Mouse (Mus musculus) forebrain, embryonic 11.5 days (tissue): Measurements from ENCODE around the gene Birc6. TPM values are rescaled to one million over a fixed set of nuclear protein-coding genes. Genes with fewer than 3 reads are reported as not detected.
"Not testable (repeated sequence)": the region's sequence is repeated elsewhere in the genome, so short reads cannot be mapped to it uniquely, and the experiment has no call there.

Experiments
- ATAC-seq: fragments of 200-750 bp; cut with Nextera tagmentation; replicated peaks from 2 replicates; pipeline ENCODE4 v1.8.0; 2017; ENCODE audit warnings: moderate TSS enrichment; ENCODE audit not compliant: low FRiP score
- DNase-seq: peaks from one replicate; pipeline ENCODE4 v3.0.0-alpha.2; 2017; ENCODE audit warnings: low spot score
- H3K27ac ChIP-seq: fragments of 300-500 bp; sonication (generic); 2 replicates; pipeline ENCODE4 v1.5.1; 2014; ENCODE audit warnings: low read depth, low read length
- H3K27me3 ChIP-seq: fragments of 300-500 bp; sonication (generic); 2 replicates; pipeline ENCODE4 v1.6.1; 2014; ENCODE audit warnings: mild to moderate bottlenecking, low read length, mixed read lengths; ENCODE audit not compliant: control insufficient read depth, insufficient read depth
- H3K36me3 ChIP-seq: fragments of 300-500 bp; sonication (generic); 2 replicates; pipeline ENCODE4 v1.6.1; 2014; ENCODE audit warnings: mild to moderate bottlenecking, low read length, moderate library complexity, mixed read lengths; ENCODE audit not compliant: control insufficient read depth, insufficient read depth
- H3K4me1 ChIP-seq: fragments of 300-500 bp; sonication (generic); replicated peaks from 2 replicates; pipeline ENCODE4 v1.6.1; 2014; ENCODE audit warnings: low read length, mixed read lengths; ENCODE audit not compliant: control insufficient read depth, insufficient read depth
- H3K4me2 ChIP-seq: fragments of 300-500 bp; sonication (generic); 2 replicates; pipeline ENCODE4 v1.6.1; 2014; ENCODE audit warnings: low read depth, mild to moderate bottlenecking, low read length, moderate library complexity, mixed read lengths; ENCODE audit not compliant: severe bottlenecking
- H3K4me3 ChIP-seq: fragments of 300-500 bp; sonication (generic); 2 replicates; pipeline ENCODE4 v1.5.1; 2014; ENCODE audit warnings: low read depth, low read length
- H3K9ac ChIP-seq: fragments of 300-500 bp; sonication (generic); 2 replicates; pipeline ENCODE4 v1.6.1; 2014; ENCODE audit warnings: low read length
- H3K9me3 ChIP-seq: fragments of 300-500 bp; sonication (generic); 2 replicates; pipeline ENCODE4 v1.6.1; 2016; ENCODE audit warnings: low read length, mixed read lengths; ENCODE audit not compliant: control insufficient read depth
- WGBS: fragments of 180-500 bp; shearing (Covaris S2); extraction: QIAGEN DNeasy Blood & Tissue Kit; methylation state at CpG from one replicate; pipeline ENCODE4 v1.1.7; 2014; 5-methylcytosine and 5-hydroxymethylcytosine counted together
- polyA plus RNA-seq: library from polyadenylated mRNA; unstranded; fragments of >200 nt; fragmentation: Nextera tagmentation; extraction: Ambion mirVana; gene quantifications from 2 replicates; pipeline ENCODE4 v1.2.1, GENCODE M21; 2014

The Birc6 gene
- polyA plus RNA-seq, 1 experiment from 2014 or later: 94.7 TPM

DNA sequence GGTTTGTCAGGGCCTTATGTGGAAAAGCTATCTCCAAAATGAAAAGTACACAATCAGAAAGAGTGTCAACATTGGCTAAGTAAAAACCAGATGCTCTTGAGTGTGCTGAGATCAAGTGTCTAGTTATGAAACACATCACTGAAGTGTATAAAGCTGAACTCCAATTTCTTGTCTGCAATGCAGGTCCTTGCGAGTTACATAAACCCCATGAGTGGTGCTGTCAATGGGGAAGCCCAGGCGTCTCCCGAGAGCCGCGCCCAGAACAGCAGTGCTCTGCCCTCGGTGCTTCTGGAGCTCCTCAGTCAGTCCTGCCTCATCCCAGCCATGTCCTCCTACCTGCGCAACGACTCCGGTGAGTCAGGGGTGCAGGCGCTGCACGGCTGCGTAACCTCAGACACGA lies 141.9 kb downstream of the Birc6 start:
- no peaks in the 10 kb centered on the region for H3K9me3 ChIP-seq
- DNase-seq (no peak), ATAC-seq (no peak)
- no peaks in the 10 kb centered on the region for H3K27me3 ChIP-seq
- no peaks in the 10 kb centered on the region for H3K36me3 ChIP-seq
- H3K4me1 ChIP-seq: no peaks in the 10 kb centered on the region
- no peak overlapping the region for H3K27ac ChIP-seq
- H3K4me2 ChIP-seq: no peak overlapping the region
- WGBS: 93% methylated on average over 13 of the region's 13 CpGs
- no peak overlapping the region for H3K9ac ChIP-seq
- H3K4me3 ChIP-seq: no peak overlapping the region

DNA sequence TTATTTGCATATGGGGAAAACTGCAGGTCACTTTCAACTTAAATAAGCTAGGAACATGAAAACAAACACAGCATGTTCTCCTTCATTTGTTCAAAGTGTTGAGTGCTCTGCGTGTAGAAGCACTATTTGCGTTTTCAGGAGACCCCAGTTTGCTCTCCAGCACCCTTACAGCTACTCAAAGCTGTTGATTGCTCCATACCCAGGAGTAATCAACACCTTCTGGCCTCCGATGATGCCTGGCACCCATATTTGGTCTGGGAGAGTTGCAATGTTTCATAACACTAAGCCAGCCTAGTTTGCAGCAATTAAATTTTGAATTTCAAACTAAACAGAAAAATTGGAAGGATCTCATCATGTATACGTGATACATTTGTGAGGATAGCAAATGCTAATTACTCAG lies 144.4 kb downstream of the Birc6 start:
- WGBS: 84% methylated on average over 4 of the region's 4 CpGs
- no peak overlapping the region for H3K4me2 ChIP-seq
- ATAC-seq (no peak), DNase-seq (no peak)
- no peak overlapping the region for H3K9ac ChIP-seq
- H3K9me3 ChIP-seq: no peaks in the 10 kb centered on the region
- no peak overlapping the region for H3K4me3 ChIP-seq
- H3K4me1 ChIP-seq: no peaks in the 10 kb centered on the region
- no peaks in the 10 kb centered on the region for H3K27me3 ChIP-seq
- H3K36me3 ChIP-seq: no peaks in the 10 kb centered on the region; the same call in 1 of the 2 replicates
- H3K27ac ChIP-seq: no peak overlapping the region

DNA sequence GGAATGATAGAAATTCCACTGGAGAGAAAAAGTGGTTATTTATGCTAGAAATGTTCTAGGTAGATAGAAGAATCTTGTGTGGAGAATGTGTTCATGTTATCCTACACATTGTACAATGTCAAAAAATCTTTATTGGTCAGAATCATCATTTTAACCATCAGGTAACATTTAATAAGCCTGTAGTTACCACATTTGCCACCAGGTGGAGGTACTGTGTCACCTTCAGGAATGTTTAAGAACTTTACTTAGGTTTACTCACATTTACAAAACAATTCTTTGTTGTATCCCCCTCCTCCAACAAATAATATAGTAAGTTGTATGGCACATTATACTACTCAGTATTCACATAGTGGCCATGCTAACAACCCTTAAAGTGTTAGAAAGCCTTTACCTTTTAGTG lies 145.2 kb downstream of the Birc6 start:
- Histone ChIP-seq H3K27me3 (no peaks in the 10 kb centered on the region), H3K4me1 (no peaks in the 10 kb centered on the region), H3K4me2 (no peak overlapping the region), H3K27ac (no peak overlapping the region), H3K36me3 (no peaks in the 10 kb centered on the region; the same call in 1 of the 2 replicates), H3K4me3 (no peak overlapping the region), H3K9ac (no peak overlapping the region), H3K9me3 (no peaks in the 10 kb centered on the region)
- DNase-seq: no peak
- ATAC-seq: no peak

DNA sequence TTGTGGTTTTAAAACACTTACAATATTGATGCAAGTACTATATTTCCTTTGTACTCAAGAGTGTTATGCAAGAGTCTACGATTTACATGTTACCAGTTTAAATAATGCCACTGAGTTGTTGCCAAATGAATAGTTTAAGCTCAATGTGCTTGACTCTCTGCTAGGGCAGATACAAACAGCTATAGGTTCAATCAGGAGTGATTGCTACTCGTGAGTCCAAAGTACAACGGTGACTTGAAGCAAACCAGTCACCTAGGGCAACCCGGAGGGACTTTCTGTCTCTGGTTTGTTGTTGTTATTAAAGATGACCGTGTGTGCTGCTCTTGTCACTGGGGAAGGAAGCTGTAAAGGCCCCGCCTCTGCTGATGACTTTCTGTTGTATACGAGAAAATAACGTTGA lies 150.0 kb downstream of the Birc6 start:
- H3K4me3 ChIP-seq: no peak overlapping the region
- no peaks in the 10 kb centered on the region for H3K4me1 ChIP-seq
- H3K27ac ChIP-seq: no peak overlapping the region
- no peak overlapping the region for H3K4me2 ChIP-seq
- no peaks in the 10 kb centered on the region for H3K27me3 ChIP-seq
- no peak for ATAC-seq
- H3K9me3 ChIP-seq: no peaks in the 10 kb centered on the region
- WGBS: 93% methylated on average over 8 of the region's 8 CpGs
- DNase-seq: no peak
- no peak overlapping the region for H3K9ac ChIP-seq
- H3K36me3 ChIP-seq: no peaks in the 10 kb centered on the region; the same call in 1 of the 2 replicates

DNA sequence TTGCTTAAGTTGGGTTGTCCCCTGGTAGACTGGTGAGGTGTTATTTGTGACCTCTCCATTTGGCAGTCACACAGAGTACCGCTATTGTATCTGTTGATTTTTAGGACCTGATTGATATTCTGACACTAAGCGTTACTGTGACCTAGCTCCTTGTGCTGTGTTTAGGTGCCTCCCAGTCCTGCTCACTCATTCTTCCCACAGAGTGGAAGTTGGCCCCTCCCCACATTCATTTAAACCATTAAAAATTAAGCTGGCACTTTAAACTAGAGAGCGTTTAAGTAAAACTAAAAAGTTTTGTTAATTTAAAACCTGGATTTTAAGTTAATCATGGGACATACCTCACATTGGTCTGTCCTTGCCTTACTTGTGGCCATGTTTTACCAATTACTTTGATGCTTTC lies 156.8 kb downstream of the Birc6 start:
- Histone ChIP-seq H3K27ac (no peak overlapping the region), H3K36me3 (no peaks in the 10 kb centered on the region; the same call in 1 of the 2 replicates), H3K4me2 (no peak overlapping the region), H3K9ac (no peak overlapping the region), H3K9me3 (no peaks in the 10 kb centered on the region), H3K4me3 (no peak overlapping the region), H3K27me3 (no peaks in the 10 kb centered on the region), H3K4me1 (no peaks in the 10 kb centered on the region)
- ATAC-seq (no peak), DNase-seq (no peak)
- 97% methylated on average over 3 of the region's 3 CpGs for WGBS

GRCm38 (mm10) chr17:74688555-74688954 lies 160.5 kb downstream of the Birc6 start:
- no peaks in the 10 kb centered on the region for H3K9me3 ChIP-seq
- no peaks in the 10 kb centered on the region for H3K27me3 ChIP-seq
- no peak for DNase-seq
- H3K36me3 ChIP-seq: no peaks in the 10 kb centered on the region; the same call in 1 of the 2 replicates
- no peak overlapping the region for H3K27ac ChIP-seq
- no peak for ATAC-seq
- no peak overlapping the region for H3K9ac ChIP-seq
- H3K4me3 ChIP-seq: no peak overlapping the region
- no peak overlapping the region for H3K4me2 ChIP-seq
- 89% methylated on average over 2 of the region's 2 CpGs for WGBS
- no peaks in the 10 kb centered on the region for H3K4me1 ChIP-seq

DNA sequence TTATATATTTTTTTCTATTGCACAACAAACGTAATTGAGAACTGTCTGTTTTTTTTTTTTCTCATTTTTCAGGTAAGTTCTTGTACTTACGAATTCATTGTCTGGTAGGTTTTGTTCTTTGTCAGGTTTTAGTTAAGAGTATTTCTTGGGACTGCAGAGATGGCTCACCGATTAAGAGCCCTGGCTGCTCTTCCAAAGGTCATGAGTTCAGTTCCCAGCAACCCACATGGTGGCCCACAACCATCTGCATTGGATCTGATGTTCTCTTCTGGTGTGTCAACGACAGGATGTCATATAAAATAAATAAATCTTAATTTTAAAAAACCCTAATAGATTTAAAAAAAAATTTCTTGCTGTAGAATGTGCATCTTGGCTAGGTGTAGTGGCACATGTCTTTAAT lies 161.3 kb downstream of the Birc6 start:
- ATAC-seq: no peak
- Histone ChIP-seq H3K27ac (no peak overlapping the region), H3K36me3 (no peaks in the 10 kb centered on the region; the same call in 1 of the 2 replicates), H3K9ac (no peak overlapping the region), H3K4me2 (no peak overlapping the region), H3K27me3 (no peaks in the 10 kb centered on the region), H3K9me3 (no peaks in the 10 kb centered on the region), H3K4me1 (no peaks in the 10 kb centered on the region), H3K4me3 (no peak overlapping the region)
- no peak for DNase-seq
- WGBS: 92% methylated on average over 4 of the region's 4 CpGs

GRCm38 (mm10) chr17:74701661-74702060 lies 173.6 kb downstream of the Birc6 start:
- H3K4me2 ChIP-seq, H3K27ac ChIP-seq, H3K9ac ChIP-seq, H3K9me3 ChIP-seq, H3K27me3 ChIP-seq, DNase-seq, H3K36me3 ChIP-seq, H3K4me3 ChIP-seq, ATAC-seq, H3K4me1 ChIP-seq: not testable (repeated sequence)
- WGBS: 100% methylated on average over 2 of the region's 2 CpGs

- Histone ChIP-seq H3K27ac (no peak overlapping the region), H3K9me3 (no peaks in the 10 kb centered on the region), H3K9ac (no peak overlapping the region), H3K4me2 (no peak overlapping the region), H3K27me3 (no peaks in the 10 kb centered on the region), H3K4me1 (no peaks in the 10 kb centered on the region), H3K4me3 (no peak overlapping the region), H3K36me3 (no peaks in the 10 kb centered on the region; the same call in 1 of the 2 replicates)
- DNase-seq: no peak
- no peak for ATAC-seq
- 86% methylated on average over 5 of the region's 5 CpGs for WGBS
Measured at GRCm38 (mm10) chr17:74705480-74705879, 177.4 kb downstream of the Birc6 start.
